Mouse (Mus musculus) embryonic facial prominence, embryonic 15.5 days (tissue): Measurements from ENCODE around the gene Vps16. TPM values are rescaled to one million over a fixed set of nuclear protein-coding genes. Genes with fewer than 3 reads are reported as not detected.
A peak's percentile ranks its signal among the peaks of the same experiment; 100 is the strongest.

ENCODE experiments used
- ATAC-seq: fragments of 200-750 bp; cut with Nextera tagmentation; 2 replicates; pipeline ENCODE4 v1.8.0; 2017; ENCODE audit warnings: low read depth, moderate TSS enrichment; ENCODE audit not compliant: insufficient number of reproducible peaks, low FRiP score, low TSS enrichment
- H3K27ac ChIP-seq: fragments of 300-500 bp; sonication (generic); replicated peaks from 2 replicates; pipeline ENCODE4 v1.5.1; 2015; ENCODE audit warnings: mild to moderate bottlenecking, inconsistent platforms
- H3K27me3 ChIP-seq: fragments of 300-500 bp; sonication (generic); 2 replicates; pipeline ENCODE4 v1.6.1; 2015; ENCODE audit warnings: inconsistent platforms
- H3K36me3 ChIP-seq: fragments of 300-500 bp; sonication (generic); 2 replicates; pipeline ENCODE4 v1.6.1; 2015; ENCODE audit warnings: mild to moderate bottlenecking, inconsistent platforms
- H3K4me1 ChIP-seq: fragments of 300-500 bp; sonication (generic); 2 replicates; pipeline ENCODE4 v1.6.1; 2015; ENCODE audit warnings: inconsistent platforms
- H3K4me2 ChIP-seq: fragments of 300-500 bp; sonication (generic); replicated peaks from 2 replicates; pipeline ENCODE4 v1.6.1; 2015; ENCODE audit warnings: mild to moderate bottlenecking, inconsistent platforms
- H3K4me3 ChIP-seq: fragments of 300-500 bp; sonication (generic); replicated peaks from 2 replicates; pipeline ENCODE4 v1.5.1; 2015; ENCODE audit warnings: mild to moderate bottlenecking, inconsistent platforms
- H3K9ac ChIP-seq: fragments of 300-500 bp; sonication (generic); 2 replicates; pipeline ENCODE4 v1.6.1; 2015; ENCODE audit warnings: inconsistent platforms
- H3K9me3 ChIP-seq: fragments of 300-500 bp; sonication (generic); replicated peaks from 2 replicates; pipeline ENCODE4 v1.6.1; 2016; ENCODE audit warnings: inconsistent platforms
- WGBS: fragments of 180-500 bp; shearing (Covaris S2); methylation state at CpG from one replicate; pipeline ENCODE4 v1.1.7; 2015; 5-methylcytosine and 5-hydroxymethylcytosine counted together
- polyA plus RNA-seq: library from polyadenylated mRNA; unstranded; fragments of >200 nt; fragmentation: Nextera tagmentation; extraction: Ambion mirVana; gene quantifications from 2 replicates; pipeline ENCODE4 v1.2.1, GENCODE M21; 2015

Vps16 gene
- polyA plus RNA-seq, 1 experiment from 2014 or later = 103 TPM

- Histone ChIP-seq H3K4me3 (peak overlapping the region; percentile 94), H3K27ac (peak overlapping the region; percentile 90; the same call in 1 of the 2 replicates), H3K27me3 (no peaks in the 10 kb centered on the region; the same call in 1 of the 2 replicates), H3K4me1 (peaks cover 27% of the 10 kb centered on the region), H3K4me2 (peak overlapping the region; percentile 87), H3K9ac (peak overlapping the region; percentile 90; the same call in 1 of the 2 replicates), H3K9me3 (no peaks in the 10 kb centered on the region), H3K36me3 (peaks cover 4% of the 10 kb centered on the region)
- peak; percentile 12; the same call in 1 of the 2 replicates for ATAC-seq
- WGBS = 9% methylated on average over 17 of the region's 17 CpGs
Measured at GRCm38 (mm10) chr2:130449021-130449793, 25.1 kb downstream of the Vps16 start.

GRCm38 (mm10) chr2:130449794-130450433, 25.8 kb downstream of the Vps16 start, which contains the start of gene Ptpra:
Gene Ptpra, plus strand, starts transcription at chr2:130450278.
- 0% methylated on average over 50 of the region's 50 CpGs for WGBS
- no peaks in the 10 kb centered on the region for H3K9me3 ChIP-seq
- no peaks in the 10 kb centered on the region; the same call in 1 of the 2 replicates for H3K27me3 ChIP-seq
- peak within 1 kb of the TSS; percentile 90 for H3K27ac ChIP-seq
- no peaks in the 10 kb centered on the region for H3K36me3 ChIP-seq
- peak within 1 kb of the TSS; percentile 87 for H3K4me2 ChIP-seq
- peak within 1 kb of the TSS; percentile 94 for H3K4me3 ChIP-seq
- peak within 1 kb of the TSS; percentile 90 for H3K9ac ChIP-seq
- H3K4me1 ChIP-seq = peaks cover 27% of the 10 kb centered on the region
- peak; percentile 97 for ATAC-seq

GRCm38 (mm10) chr2:130450434-130450796, 26.3 kb downstream of the Vps16 start:
- Histone ChIP-seq H3K27me3 (no peaks in the 10 kb centered on the region; the same call in 1 of the 2 replicates), H3K9me3 (no peaks in the 10 kb centered on the region), H3K4me3 (peak overlapping the region; percentile 94), H3K4me1 (peaks cover 27% of the 10 kb centered on the region), H3K27ac (peak overlapping the region; percentile 90), H3K9ac (peak overlapping the region; percentile 90), H3K4me2 (peak overlapping the region; percentile 87), H3K36me3 (no peaks in the 10 kb centered on the region)
- WGBS = under 1% methylated on average over 36 of the region's 47 CpGs
- peak; percentile 85 for ATAC-seq

GRCm38 (mm10) chr2:130451086-130451726, 27.1 kb downstream of the Vps16 start:
- Histone ChIP-seq H3K9me3 (no peaks in the 10 kb centered on the region), H3K27ac (no peak overlapping the region), H3K4me1 (peaks cover 27% of the 10 kb centered on the region), H3K4me3 (peak overlapping the region; percentile 94), H3K9ac (peak overlapping the region; percentile 90), H3K27me3 (no peaks in the 10 kb centered on the region; the same call in 1 of the 2 replicates), H3K4me2 (peak overlapping the region; percentile 87), H3K36me3 (no peaks in the 10 kb centered on the region)
- 54% methylated on average over 14 of the region's 14 CpGs for WGBS
- no peak for ATAC-seq

GRCm38 (mm10) chr2:130451727-130452090, 27.6 kb downstream of the Vps16 start:
- H3K27me3 ChIP-seq = no peaks in the 10 kb centered on the region; the same call in 1 of the 2 replicates
- H3K4me2 ChIP-seq = peak overlapping the region; percentile 87
- 0 out of 2 replicates have a peak overlapping the region, but pooled peaks have one; percentile 2 for H3K9ac ChIP-seq
- no peak for ATAC-seq
- peak overlapping the region; percentile 94 for H3K4me3 ChIP-seq
- peaks cover 27% of the 10 kb centered on the region for H3K4me1 ChIP-seq
- no peaks in the 10 kb centered on the region for H3K9me3 ChIP-seq
- H3K27ac ChIP-seq = no peak overlapping the region
- WGBS = 55% methylated on average over 3 of the region's 3 CpGs
- no peaks in the 10 kb centered on the region for H3K36me3 ChIP-seq

GRCm38 (mm10) chr2:130452266-130452665, 28.1 kb downstream of the Vps16 start:
- ATAC-seq = no peak
- no peak overlapping the region for H3K9ac ChIP-seq

GRCm38 (mm10) chr2:130453421-130453820, 29.3 kb downstream of the Vps16 start:
- Histone ChIP-seq H3K4me1 (peaks cover 29% of the 10 kb centered on the region), H3K9ac (no peak overlapping the region), H3K27me3 (no peaks in the 10 kb centered on the region; the same call in 1 of the 2 replicates), H3K9me3 (no peaks in the 10 kb centered on the region), H3K4me3 (no peak overlapping the region), H3K4me2 (no peak overlapping the region), H3K36me3 (no peaks in the 10 kb centered on the region), H3K27ac (no peak overlapping the region)
- 73% methylated on average over 6 of the region's 6 CpGs for WGBS
- ATAC-seq = no peak

More at GRCm38 (mm10) chr2:130452266-130452665, 28.1 kb downstream of the Vps16 start:
- H3K36me3 ChIP-seq = no peaks in the 10 kb centered on the region
- H3K27me3 ChIP-seq = no peaks in the 10 kb centered on the region; the same call in 1 of the 2 replicates
- H3K4me1 ChIP-seq = peaks cover 29% of the 10 kb centered on the region
- WGBS = 49% methylated on average over 2 of the region's 2 CpGs
- H3K4me3 ChIP-seq = no peak overlapping the region
- H3K9me3 ChIP-seq = no peaks in the 10 kb centered on the region
- no peak overlapping the region for H3K27ac ChIP-seq
- no peak overlapping the region for H3K4me2 ChIP-seq

GRCm38 (mm10) chr2:130454748-130455370, 30.7 kb downstream of the Vps16 start:
- no peak for ATAC-seq
- 78% methylated on average over 6 of the region's 6 CpGs for WGBS
- Histone ChIP-seq H3K4me2 (no peak overlapping the region), H3K27me3 (no peaks in the 10 kb centered on the region), H3K27ac (no peak overlapping the region), H3K4me3 (no peak overlapping the region), H3K9me3 (no peaks in the 10 kb centered on the region), H3K9ac (no peak overlapping the region), H3K36me3 (no peaks in the 10 kb centered on the region), H3K4me1 (peaks cover 23% of the 10 kb centered on the region)

- no peak overlapping the region for H3K9ac ChIP-seq
- H3K4me1 ChIP-seq = peaks cover 9% of the 10 kb centered on the region; the same call in 1 of the 2 replicates
- H3K9me3 ChIP-seq = no peaks in the 10 kb centered on the region
- no peak overlapping the region for H3K27ac ChIP-seq
- no peak for ATAC-seq
- no peaks in the 10 kb centered on the region for H3K27me3 ChIP-seq
- H3K36me3 ChIP-seq = no peaks in the 10 kb centered on the region
- 88% methylated on average over 3 of the region's 3 CpGs for WGBS
- no peak overlapping the region for H3K4me3 ChIP-seq
- no peak overlapping the region for H3K4me2 ChIP-seq
Measured at GRCm38 (mm10) chr2:130457871-130458270, 33.7 kb downstream of the Vps16 start.

- Histone ChIP-seq H3K27ac (no peak overlapping the region), H3K9me3 (no peaks in the 10 kb centered on the region), H3K4me3 (no peak overlapping the region), H3K27me3 (no peaks in the 10 kb centered on the region), H3K9ac (no peak overlapping the region), H3K36me3 (no peaks in the 10 kb centered on the region), H3K4me2 (no peak overlapping the region), H3K4me1 (0 out of 2 replicates have a peak, but pooled peaks cover 6% of the 10 kb centered on the region)
- WGBS = 79% methylated on average over 3 of the region's 3 CpGs
- no peak for ATAC-seq
Measured at GRCm38 (mm10) chr2:130459576-130459975, 35.4 kb downstream of the Vps16 start.
